ENCODE assay signal across 8 mouse cellular contexts in the genomic region with DNA sequence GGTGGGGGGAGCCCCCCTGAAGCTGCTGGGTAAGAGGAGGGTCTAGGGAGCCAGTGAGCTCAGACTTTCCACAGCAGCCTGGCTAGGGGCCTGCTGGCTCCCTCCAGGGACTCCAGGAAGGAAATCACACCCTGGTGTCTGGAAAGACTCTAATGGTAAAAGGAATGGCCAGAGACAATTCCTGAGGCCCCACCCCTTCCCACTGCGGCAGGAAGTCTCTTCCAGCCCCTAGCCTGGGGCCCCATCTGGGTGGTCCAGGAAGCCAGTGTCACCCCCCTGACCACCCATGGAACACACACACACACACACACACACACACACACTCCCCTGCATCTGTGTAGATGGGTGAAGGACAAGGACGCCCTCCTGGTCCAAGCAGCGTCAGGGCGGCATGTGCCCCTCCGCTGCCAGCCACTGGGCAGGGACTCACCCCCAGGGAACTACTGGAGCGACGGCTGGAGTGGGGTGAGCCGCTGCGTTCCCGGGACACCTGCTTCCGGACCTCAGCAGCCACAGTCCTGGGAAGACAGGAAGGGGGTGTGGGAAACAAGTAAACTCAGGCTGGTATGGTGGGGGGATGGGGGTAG. TPM values are rescaled to one million over a fixed set of nuclear protein-coding genes. Genes with fewer than 3 reads are reported as not detected.
A peak's percentile ranks its signal among the peaks of the same experiment; 100 is the strongest.
DNase-seq lines count a peak whose midpoint lies in the region; ATAC-seq lines count a peak whose summit lies in the region.

No protein-coding gene starts in this region.

- H3K36me3 ChIP-seq in embryonic facial prominence, embryonic 15.5 days: peaks cover 25% of the 10 kb centered on the region
- H3K36me3 ChIP-seq in midbrain, embryonic 12.5 days: peaks cover 6% of the 10 kb centered on the region; the same call in 1 of the 2 replicates

- peak overlapping the region; percentile 4; the same call in 1 of the 2 replicates for H3K9ac ChIP-seq in embryonic facial prominence, embryonic 15.5 days
- H3K9ac ChIP-seq in midbrain, embryonic 12.5 days (replicated peaks): no peak overlapping the region; the same call in 1 of the 2 replicates

- peak overlapping the region; percentile 78 for H3K27ac ChIP-seq in embryonic facial prominence, embryonic 15.5 days (replicated peaks)
- no peak overlapping the region for H3K27ac ChIP-seq in midbrain, embryonic 12.5 days (replicated peaks)

- H3K27me3 ChIP-seq in embryonic facial prominence, embryonic 15.5 days: no peaks in the 10 kb centered on the region
- H3K27me3 ChIP-seq in midbrain, embryonic 12.5 days: no peaks in the 10 kb centered on the region

- H3K4me3 ChIP-seq in embryonic facial prominence, embryonic 15.5 days (replicated peaks): peak overlapping the region; percentile 20
- no peak overlapping the region for H3K4me3 ChIP-seq in midbrain, embryonic 12.5 days

- no peaks in the 10 kb centered on the region for H3K9me3 ChIP-seq in embryonic facial prominence, embryonic 15.5 days (replicated peaks)
- H3K9me3 ChIP-seq in midbrain, embryonic 12.5 days: no peaks in the 10 kb centered on the region

- H3K4me2 ChIP-seq in embryonic facial prominence, embryonic 15.5 days (replicated peaks): peak overlapping the region; percentile 45
- peak overlapping the region; percentile 21; the same call in 1 of the 2 replicates for H3K4me2 ChIP-seq in midbrain, embryonic 12.5 days (replicated peaks)

- peak; percentile 69 for DNase-seq in ZHBTc4 (ENCODE audit: low read depth, low spot score)
- DNase-seq in heart, postnatal 14 days: peak; percentile 80 to 81
- DNase-seq in kidney, postnatal 4 days: peak; percentile 73 to 83
- no peak for DNase-seq in cerebellum, adult 11 months
- no peak for DNase-seq in thymus, postnatal 14 days
- DNase-seq in urinary bladder, adult 2 months (ENCODE audit: low spot score): no peak

- peak; percentile 65 for ATAC-seq in embryonic facial prominence, embryonic 15.5 days (ENCODE audit: insufficient number of reproducible peaks, low FRiP score, low TSS enrichment, low read depth)
- no peak for ATAC-seq in midbrain, embryonic 12.5 days (ENCODE audit: low FRiP score, low read depth)

- H3K4me1 ChIP-seq in embryonic facial prominence, embryonic 15.5 days: peaks cover 53% of the 10 kb centered on the region
- peaks cover 15% of the 10 kb centered on the region for H3K4me1 ChIP-seq in midbrain, embryonic 12.5 days

- intact Hi-C loops in heart, postnatal 14 days (cut with DNase I): no loop called here

- 12% methylated on average over 11 of the region's 11 CpGs for WGBS in embryonic facial prominence, embryonic 15.5 days
- 20% methylated on average over 11 of the region's 11 CpGs for WGBS in midbrain, embryonic 12.5 days

RNA-seq across cellular contexts. Expression of a gene that starts 5.6 kb away (rescaled TPM):
- 34.5 and 37.7 TPM in 2 replicates for polyA plus RNA-seq in embryonic facial prominence, embryonic 15.5 days (2015; fragmentation: Nextera tagmentation; extraction: Ambion mirVana)
- total RNA-seq in heart, postnatal 14 days (2021): 10 to 100 TPM; 46.1 to 57.3 TPM
- polyA plus RNA-seq in midbrain, embryonic 12.5 days (2016; fragmentation: Nextera tagmentation; extraction: Ambion mirVana): 20.0 and 24.5 TPM in 2 replicates
- polyA plus RNA-seq in urinary bladder, adult 2 months (2012; rRNA removed): 89.2 and 102 TPM in 2 replicates

RNA-seq across cellular contexts. Expression of a gene that starts 11.5 kb away (rescaled TPM):
- 0.84 and 1.2 TPM in 2 replicates for polyA plus RNA-seq in embryonic facial prominence, embryonic 15.5 days (2015; fragmentation: Nextera tagmentation; extraction: Ambion mirVana)
- total RNA-seq in heart, postnatal 14 days (2021): not detected
- polyA plus RNA-seq in midbrain, embryonic 12.5 days (2016; fragmentation: Nextera tagmentation; extraction: Ambion mirVana): 0.28 and 0.64 TPM in 2 replicates
- polyA plus RNA-seq in urinary bladder, adult 2 months (2012; rRNA removed): 1.2 and 2.0 TPM in 2 replicates

RNA-seq across cellular contexts. Expression of a gene that starts 48.3 kb away (rescaled TPM):
- 25.2 and 26.2 TPM in 2 replicates for polyA plus RNA-seq in embryonic facial prominence, embryonic 15.5 days (2015; fragmentation: Nextera tagmentation; extraction: Ambion mirVana)
- total RNA-seq in heart, postnatal 14 days (2021): 10 to 100 TPM; 52.6 to 53.3 TPM
- polyA plus RNA-seq in midbrain, embryonic 12.5 days (2016; fragmentation: Nextera tagmentation; extraction: Ambion mirVana): 7.7 and 9.9 TPM in 2 replicates
- polyA plus RNA-seq in urinary bladder, adult 2 months (2012; rRNA removed): 44.6 and 77.0 TPM in 2 replicates

Comparison
In these comparisons a context has a peak if more than half of its experiments do, and no peak if none do; other contexts are left out.
1. DNase-seq: peak in ZHBTc4 (single experiment), heart, postnatal 14 days (2 of 2) and kidney, postnatal 4 days (2 of 2); none in cerebellum, adult 11 months (single experiment), thymus, postnatal 14 days (single experiment) and urinary bladder, adult 2 months (single experiment).